Mouse (Mus musculus) embryo, embryonic 11 days (tissue): Measurements from ENCODE around the gene Pirb.
"Not testable (repeated sequence)": the region's sequence is repeated elsewhere in the genome, so short reads cannot be mapped to it uniquely, and the experiment has no call there.

ENCODE experiments used
- DNase-seq: peaks from one replicate; pipeline ENCODE4 v3.0.0-alpha.2; 2015

Gene Pirb

GRCm38 (mm10) chr7:3720268-3720667 lies at the start of gene Pirb:
Gene Pirb (minus strand): TSS chr7:3720391.
- DNase-seq = not testable (repeated sequence)

GRCm38 (mm10) chr7:3732675-3733074 lies 12.5 kb upstream of the Pirb start:
- not testable (repeated sequence) for DNase-seq

- not testable (repeated sequence) for DNase-seq
These were observed 5.3 kb upstream of the Pirb start for GRCm38 (mm10) chr7:3725459-3725858.

GRCm38 (mm10) chr7:3715249-3715648 lies 4.9 kb downstream of the Pirb start:
- DNase-seq = no peak

GRCm38 (mm10) chr7:3712264-3712942 lies 7.8 kb downstream of the Pirb start:
- DNase-seq = no peak

GRCm38 (mm10) chr7:3709000-3709399 lies 11.2 kb downstream of the Pirb start:
- no peak for DNase-seq

GRCm38 (mm10) chr7:3708447-3708980 lies 11.7 kb downstream of the Pirb start:
- not testable (repeated sequence) for DNase-seq

- peak; percentile 27 for DNase-seq
These were observed 12.4 kb downstream of the Pirb start for GRCm38 (mm10) chr7:3707568-3708413.

- no peak for DNase-seq
These were observed 13.2 kb downstream of the Pirb start for GRCm38 (mm10) chr7:3707027-3707426.

GRCm38 (mm10) chr7:3706343-3706934 lies 13.8 kb downstream of the Pirb start:
- DNase-seq = no peak

- no peak for DNase-seq
These were observed 14.3 kb downstream of the Pirb start for GRCm38 (mm10) chr7:3705911-3706310.

- DNase-seq = not testable (repeated sequence)
These were observed 14.7 kb downstream of the Pirb start for GRCm38 (mm10) chr7:3705461-3705860.

- no peak for DNase-seq
These were observed 15.7 kb downstream of the Pirb start for GRCm38 (mm10) chr7:3704475-3704874.

GRCm38 (mm10) chr7:3703879-3704441 lies 16.2 kb downstream of the Pirb start, which contains the start of gene Rps9:
Gene Rps9 (plus strand): TSS chr7:3703993.
- DNase-seq = peak; percentile 97

- no peak for DNase-seq
These were observed 16.9 kb downstream of the Pirb start for GRCm38 (mm10) chr7:3703148-3703878.

- no peak for DNase-seq
These were observed 21.7 kb downstream of the Pirb start for GRCm38 (mm10) chr7:3698471-3698870.

GRCm38 (mm10) chr7:3694949-3695305 lies 25.3 kb downstream of the Pirb start:
- not testable (repeated sequence) for DNase-seq

- DNase-seq = peak; percentile 92
These were observed 25.9 kb downstream of the Pirb start for GRCm38 (mm10) chr7:3694076-3694948.

- no peak for DNase-seq
These were observed 26.4 kb downstream of the Pirb start for GRCm38 (mm10) chr7:3693809-3694075.

- peak; percentile 97 for DNase-seq
These were observed 27.0 kb downstream of the Pirb start, which contains the start of gene Mboat7 for GRCm38 (mm10) chr7:3692987-3693808. Gene Mboat7 (minus strand): TSS chr7:3693523.
